Mouse (Mus musculus): ENCODE measurements around the gene Sh3rf1. TPM values are rescaled to one million over a fixed set of nuclear protein-coding genes. Genes with fewer than 3 reads are reported as not detected.

Sh3rf1 gene
- polyA plus RNA-seq, 1 experiment from 2014 or later, result 28.1 TPM

DNA sequence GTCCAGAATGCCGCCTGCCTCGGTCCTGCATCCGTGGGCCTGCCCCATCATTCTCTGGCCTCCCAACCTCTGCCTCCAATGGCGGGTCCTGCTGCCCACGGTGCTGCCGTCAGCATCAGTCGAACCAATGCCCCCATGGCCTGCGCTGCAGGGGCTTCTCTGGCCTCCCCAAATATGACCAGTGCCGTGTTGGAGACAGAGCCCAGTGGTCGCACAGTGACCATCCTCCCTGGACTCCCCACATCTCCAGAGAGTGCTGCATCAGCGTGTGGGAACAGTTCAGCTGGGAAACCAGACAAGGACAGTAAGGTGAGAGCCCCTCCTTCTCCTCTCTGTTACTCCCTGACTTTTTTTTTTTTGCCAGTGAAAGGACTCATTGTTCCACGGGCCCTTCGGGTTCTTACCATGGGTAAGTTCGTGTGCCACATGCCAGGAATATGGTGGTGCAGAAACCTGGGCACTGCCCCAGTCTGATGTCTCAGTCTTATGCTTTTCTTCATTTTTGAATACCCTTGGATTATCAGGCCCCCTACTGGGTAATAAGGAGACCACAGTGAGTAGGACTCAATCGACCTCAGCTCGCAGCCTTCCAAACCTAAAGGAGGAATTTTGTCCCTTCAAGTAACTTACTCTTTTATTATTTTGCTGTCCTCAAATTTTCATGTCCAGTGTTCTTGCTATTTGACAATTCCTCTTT, 150.5 kb downstream of the Sh3rf1 start:
- no peak overlapping the region for H3K4me3 ChIP-seq
- H3K9me3 ChIP-seq (replicated peaks), result no peaks in the 10 kb centered on the region
- H3K36me3 ChIP-seq, result peaks cover 29% of the 10 kb centered on the region
- H3K4me1 ChIP-seq, result peaks cover 18% of the 10 kb centered on the region
- no peak for ATAC-seq (ENCODE audit: low FRiP score)
- WGBS, result 85% methylated on average over 16 of the region's 16 CpGs
- no peaks in the 10 kb centered on the region for H3K27me3 ChIP-seq
- no peak overlapping the region for H3K4me2 ChIP-seq (replicated peaks)
- H3K9ac ChIP-seq, result no peak overlapping the region
- no peak overlapping the region for H3K27ac ChIP-seq

DNA sequence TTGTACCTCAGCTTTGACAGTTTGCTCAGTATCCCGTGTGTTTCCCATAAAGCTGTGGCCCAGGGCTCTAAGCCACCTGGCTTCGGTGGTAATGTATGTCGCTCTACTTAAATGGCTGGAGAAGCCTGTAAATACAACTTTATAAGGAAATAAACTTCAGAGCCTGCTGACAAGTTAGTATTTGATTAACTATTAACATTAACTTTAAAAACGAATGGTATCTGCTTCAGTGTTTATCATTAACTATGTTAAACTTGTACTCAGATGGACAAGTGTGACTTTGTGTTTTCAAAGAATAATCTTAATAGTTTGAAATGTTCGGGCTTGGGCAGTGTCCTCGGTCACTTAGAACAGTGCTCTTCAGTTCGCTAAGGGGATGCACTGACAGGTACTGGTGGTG, 151.5 kb downstream of the Sh3rf1 start:
- no peak for ATAC-seq (ENCODE audit: low FRiP score)
- H3K4me1 ChIP-seq, result peaks cover 20% of the 10 kb centered on the region
- no peak overlapping the region for H3K27ac ChIP-seq
- no peaks in the 10 kb centered on the region for H3K27me3 ChIP-seq
- no peaks in the 10 kb centered on the region for H3K9me3 ChIP-seq (replicated peaks)
- peaks cover 33% of the 10 kb centered on the region for H3K36me3 ChIP-seq
- WGBS, result 96% methylated on average over 7 of the region's 7 CpGs
- H3K4me2 ChIP-seq (replicated peaks), result no peak overlapping the region
- H3K9ac ChIP-seq, result no peak overlapping the region
- no peak overlapping the region for H3K4me3 ChIP-seq

DNA sequence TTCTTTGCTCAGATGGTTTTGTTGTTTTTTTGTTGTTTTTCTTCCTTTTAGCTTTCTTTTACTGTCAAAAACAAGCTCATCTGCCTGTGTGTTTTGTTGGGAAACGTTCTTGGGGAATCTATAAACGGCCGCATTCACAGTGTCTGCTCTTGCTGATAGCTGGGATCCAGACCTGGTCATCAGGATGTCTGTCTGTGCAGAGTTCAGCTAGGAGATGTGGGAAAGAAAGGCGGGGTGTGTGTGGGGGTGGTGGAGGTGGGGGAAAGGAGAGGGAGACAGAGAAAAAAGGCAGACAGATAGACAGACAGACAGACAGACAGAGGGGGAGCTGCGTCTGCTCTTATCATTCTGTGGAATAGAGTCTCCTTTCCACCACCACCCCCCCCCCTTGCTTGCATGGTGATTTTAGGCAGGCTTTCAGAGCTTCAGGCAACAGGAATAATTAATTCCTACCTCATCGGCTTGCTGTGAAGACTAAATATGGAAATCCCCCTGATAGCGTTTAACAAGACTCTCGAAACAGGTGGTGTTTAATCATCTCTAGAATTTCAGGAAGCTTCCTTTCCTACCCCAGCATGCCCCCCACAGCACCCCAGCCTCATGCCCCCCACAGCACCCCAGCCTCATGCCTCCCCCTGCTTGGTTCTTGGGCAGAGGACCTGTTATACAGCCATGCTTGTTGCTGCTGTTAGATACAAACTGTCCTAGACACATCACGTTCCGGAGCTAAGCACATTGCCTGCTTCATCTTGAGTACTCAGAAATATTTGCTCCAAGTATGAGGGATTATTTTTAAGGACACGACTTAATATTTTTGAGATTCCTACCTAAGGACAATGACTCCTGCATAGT, 155.4 kb downstream of the Sh3rf1 start:
- no peaks in the 10 kb centered on the region for H3K9me3 ChIP-seq (replicated peaks)
- no peaks in the 10 kb centered on the region for H3K27me3 ChIP-seq
- no peak overlapping the region for H3K4me3 ChIP-seq
- H3K36me3 ChIP-seq, result peaks cover 25% of the 10 kb centered on the region
- no peak overlapping the region for H3K9ac ChIP-seq
- peak overlapping the region; percentile 36; the same call in 1 of the 2 replicates for H3K27ac ChIP-seq
- peak; percentile 38 for ATAC-seq (ENCODE audit: low FRiP score)
- H3K4me2 ChIP-seq (replicated peaks), result no peak overlapping the region
- WGBS, result 69% methylated on average over 11 of the region's 11 CpGs
- peaks cover 20% of the 10 kb centered on the region for H3K4me1 ChIP-seq

DNA sequence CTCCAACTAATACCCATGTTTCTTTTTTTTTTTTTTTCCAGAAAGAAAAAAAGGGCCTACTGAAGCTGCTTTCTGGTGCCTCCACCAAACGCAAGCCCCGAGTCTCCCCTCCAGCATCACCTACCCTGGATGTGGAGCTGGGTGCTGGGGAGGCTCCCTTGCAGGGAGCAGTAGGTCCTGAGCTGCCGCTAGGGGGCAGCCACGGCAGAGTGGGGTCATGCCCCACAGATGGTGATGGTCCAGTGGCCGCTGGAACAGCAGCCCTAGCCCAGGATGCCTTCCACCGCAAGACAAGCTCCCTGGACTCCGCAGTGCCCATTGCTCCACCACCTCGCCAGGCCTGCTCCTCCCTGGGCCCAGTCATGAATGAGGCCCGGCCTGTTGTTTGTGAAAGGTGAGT, 160.9 kb downstream of the Sh3rf1 start:
- H3K4me3 ChIP-seq, result no peak overlapping the region
- no peaks in the 10 kb centered on the region for H3K9me3 ChIP-seq (replicated peaks)
- WGBS, result 76% methylated on average over 9 of the region's 9 CpGs
- no peak for ATAC-seq (ENCODE audit: low FRiP score)
- 0 out of 2 replicates have a peak overlapping the region, but pooled peaks have one; percentile 17 for H3K27ac ChIP-seq
- H3K4me2 ChIP-seq (replicated peaks), result no peak overlapping the region
- H3K9ac ChIP-seq, result no peak overlapping the region
- H3K4me1 ChIP-seq, result peaks cover 41% of the 10 kb centered on the region
- peaks cover 31% of the 10 kb centered on the region for H3K36me3 ChIP-seq
- no peaks in the 10 kb centered on the region for H3K27me3 ChIP-seq

DNA sequence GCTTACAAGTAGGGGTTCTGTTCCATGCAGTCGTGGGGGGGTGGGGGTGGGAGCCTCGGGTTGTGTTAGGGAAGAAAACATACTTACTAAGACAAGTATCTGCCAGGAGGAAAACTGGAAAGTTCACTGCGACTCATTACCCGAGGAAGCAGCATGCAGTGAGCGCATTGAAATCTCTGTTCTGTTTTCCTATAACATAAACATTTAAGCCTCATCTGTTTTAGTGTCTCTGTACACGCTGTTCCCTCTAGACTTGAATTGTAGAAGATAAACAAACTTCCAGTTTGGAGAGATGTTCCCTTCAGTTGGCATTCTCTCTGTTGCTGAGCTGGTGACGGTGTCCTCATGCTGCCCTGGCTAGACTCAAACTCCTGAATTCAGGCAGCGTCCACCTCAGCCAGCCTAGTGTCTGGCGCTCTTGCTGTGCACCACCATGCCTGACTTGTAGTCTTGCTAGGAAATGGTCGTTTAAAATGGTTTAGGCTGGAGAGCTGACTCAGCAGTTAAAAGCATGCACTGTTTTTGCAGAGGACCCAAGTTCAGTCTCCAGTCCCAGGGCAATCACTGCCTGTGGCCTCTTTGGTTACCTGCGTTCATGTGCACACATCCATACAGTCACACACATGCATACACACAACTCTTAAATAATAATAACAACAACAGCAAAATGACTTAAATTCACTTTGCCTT, 162.0 kb downstream of the Sh3rf1 start:
- Histone ChIP-seq H3K9ac (no peak overlapping the region), H3K4me3 (no peak overlapping the region), H3K27me3 (no peaks in the 10 kb centered on the region), H3K27ac (peak overlapping the region; percentile 93), H3K4me2 (replicated peaks) (no peak overlapping the region), H3K9me3 (replicated peaks) (no peaks in the 10 kb centered on the region), H3K36me3 (peaks cover 27% of the 10 kb centered on the region; the same call in 1 of the 2 replicates), H3K4me1 (peaks cover 46% of the 10 kb centered on the region)
- ATAC-seq (ENCODE audit: low FRiP score), result no peak
- 83% methylated on average over 11 of the region's 11 CpGs for WGBS

DNA sequence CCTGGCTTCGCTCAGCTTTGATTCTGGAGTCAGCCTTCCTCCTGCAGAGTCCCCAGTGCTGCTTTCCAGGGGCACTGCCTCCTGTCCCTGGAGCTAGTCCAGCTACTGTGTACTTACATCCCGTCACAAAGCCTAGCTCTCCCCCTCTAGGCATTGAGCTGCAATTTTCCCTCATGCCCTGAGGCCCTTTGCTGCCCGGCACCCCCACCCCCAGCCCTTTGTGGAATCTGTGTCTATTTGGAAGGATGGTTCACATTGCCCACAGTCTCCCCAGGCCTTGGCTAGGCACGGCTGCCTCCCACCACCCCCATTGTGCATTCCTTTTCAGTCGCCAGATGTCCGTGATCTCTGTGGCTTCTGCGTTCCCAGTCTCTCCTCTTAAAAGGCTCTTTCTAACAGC, 163.0 kb downstream of the Sh3rf1 start:
- H3K36me3 ChIP-seq, result peaks cover 23% of the 10 kb centered on the region; the same call in 1 of the 2 replicates

DNA sequence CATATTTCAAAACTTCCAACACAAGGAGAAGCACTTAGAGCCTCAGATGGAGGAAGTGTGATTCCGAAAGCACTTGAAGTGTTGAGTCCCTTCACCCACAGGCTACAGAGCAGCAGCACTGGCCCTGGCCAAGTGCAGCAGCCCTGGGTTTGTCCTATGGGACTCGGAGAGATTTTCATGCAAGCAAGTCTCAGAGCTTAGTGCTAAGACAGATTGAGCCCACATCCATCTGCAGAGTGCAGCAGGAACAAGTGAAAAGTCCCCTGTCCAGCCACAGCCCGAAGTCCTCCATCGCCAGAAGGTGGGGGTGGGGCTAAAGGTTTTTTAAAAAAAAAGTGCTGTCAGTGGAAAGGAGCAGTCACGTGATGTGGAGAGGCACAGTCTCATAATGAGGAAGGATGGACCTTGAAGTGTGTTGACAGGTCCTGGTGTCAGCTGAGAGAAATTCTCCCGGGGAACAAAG, 163.9 kb downstream of the Sh3rf1 start:
- Histone ChIP-seq H3K4me2 (replicated peaks) (peak overlapping the region; percentile 1; the same call in 1 of the 2 replicates), H3K9me3 (replicated peaks) (no peaks in the 10 kb centered on the region), H3K27ac (peak overlapping the region; percentile 93), H3K36me3 (peaks cover 16% of the 10 kb centered on the region; the same call in 1 of the 2 replicates), H3K9ac (no peak overlapping the region), H3K4me1 (peaks cover 48% of the 10 kb centered on the region), H3K27me3 (no peaks in the 10 kb centered on the region), H3K4me3 (no peak overlapping the region)
- peak; percentile 71 for ATAC-seq (ENCODE audit: low FRiP score)
- 23% methylated on average over 6 of the region's 6 CpGs for WGBS

More for the DNA sequence above, 163.0 kb downstream of the Sh3rf1 start:
- Histone ChIP-seq H3K27me3 (no peaks in the 10 kb centered on the region), H3K9ac (0 out of 2 replicates have a peak overlapping the region, but pooled peaks have one; percentile 40), H3K27ac (peak overlapping the region; percentile 93), H3K4me2 (replicated peaks) (peak overlapping the region; percentile 1; the same call in 1 of the 2 replicates), H3K4me1 (peaks cover 50% of the 10 kb centered on the region), H3K9me3 (replicated peaks) (no peaks in the 10 kb centered on the region), H3K4me3 (no peak overlapping the region)
- ATAC-seq (ENCODE audit: low FRiP score), result peak; percentile 86
- WGBS, result 10% methylated on average over 7 of the region's 7 CpGs

DNA sequence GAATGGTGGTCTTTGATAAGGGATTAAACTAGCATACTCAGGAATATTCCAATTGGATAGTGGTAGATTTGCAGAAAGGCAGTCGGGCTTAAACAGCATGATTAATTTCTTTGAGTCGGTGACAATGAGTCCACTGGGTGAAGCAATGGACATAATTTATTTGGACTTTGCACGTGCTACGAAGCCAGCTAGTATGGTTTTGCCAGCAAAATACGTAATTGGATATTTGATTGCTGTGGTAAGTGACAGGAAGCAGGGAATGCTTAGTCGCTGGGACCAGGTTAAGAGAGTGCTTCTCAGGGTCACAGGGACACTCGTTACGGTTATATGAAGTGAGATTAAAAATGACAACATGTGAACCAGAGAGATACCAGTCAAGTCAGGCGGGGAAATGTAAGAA, 164.7 kb downstream of the Sh3rf1 start:
- Histone ChIP-seq H3K4me2 (replicated peaks) (no peak overlapping the region), H3K4me1 (peaks cover 48% of the 10 kb centered on the region), H3K36me3 (peaks cover 14% of the 10 kb centered on the region; the same call in 1 of the 2 replicates), H3K9ac (no peak overlapping the region), H3K27me3 (no peaks in the 10 kb centered on the region), H3K4me3 (no peak overlapping the region), H3K9me3 (replicated peaks) (no peaks in the 10 kb centered on the region), H3K27ac (peak overlapping the region; percentile 93)
- WGBS, result 58% methylated on average over 9 of the region's 9 CpGs
- ATAC-seq (ENCODE audit: low FRiP score), result no peak

DNA sequence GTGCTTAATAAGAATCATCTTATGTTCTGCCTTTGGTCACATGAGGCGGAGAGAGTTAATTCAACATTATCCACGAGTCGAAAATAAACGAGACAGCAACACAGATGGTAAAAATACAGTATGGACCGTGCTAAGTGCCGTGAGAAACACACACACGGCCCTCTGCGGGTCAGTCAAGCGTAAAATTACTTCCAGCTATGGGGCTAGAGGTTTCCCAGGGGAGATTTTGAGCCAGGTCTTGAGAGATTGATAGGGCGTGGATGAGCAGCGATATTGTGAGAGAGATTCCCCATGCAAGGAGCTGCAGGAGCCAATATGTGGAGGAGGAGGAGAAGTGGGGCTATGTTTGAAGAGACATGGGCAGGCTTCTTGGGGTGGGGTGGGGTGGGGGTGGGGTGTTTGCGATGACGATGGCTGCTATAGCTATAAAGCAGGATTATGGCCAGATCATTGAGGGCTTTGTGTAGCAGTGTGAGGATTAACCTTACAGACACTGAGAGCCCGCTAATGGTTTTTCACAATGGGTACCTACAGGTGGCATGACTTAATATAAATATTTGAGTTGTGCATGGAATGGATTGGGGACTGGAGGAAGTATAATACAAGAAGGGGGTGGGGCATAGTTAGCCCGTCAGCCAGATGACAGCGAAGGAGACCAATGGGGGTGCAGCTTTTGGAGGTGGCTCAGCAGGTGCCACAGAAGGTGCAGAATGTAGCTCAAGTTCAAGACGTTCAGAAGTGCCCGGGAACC, 166.8 kb downstream of the Sh3rf1 start:
- 49% methylated on average over 18 of the region's 18 CpGs for WGBS
- peaks cover 14% of the 10 kb centered on the region for H3K36me3 ChIP-seq
- ATAC-seq (ENCODE audit: low FRiP score), result peak; percentile 7; the same call in 1 of the 2 replicates
- H3K27ac ChIP-seq, result peak overlapping the region; percentile 46
- H3K9me3 ChIP-seq (replicated peaks), result no peaks in the 10 kb centered on the region
- H3K9ac ChIP-seq, result no peak overlapping the region
- peaks cover 43% of the 10 kb centered on the region for H3K4me1 ChIP-seq
- no peak overlapping the region for H3K4me2 ChIP-seq (replicated peaks)
- H3K4me3 ChIP-seq, result no peak overlapping the region
- no peaks in the 10 kb centered on the region for H3K27me3 ChIP-seq

DNA sequence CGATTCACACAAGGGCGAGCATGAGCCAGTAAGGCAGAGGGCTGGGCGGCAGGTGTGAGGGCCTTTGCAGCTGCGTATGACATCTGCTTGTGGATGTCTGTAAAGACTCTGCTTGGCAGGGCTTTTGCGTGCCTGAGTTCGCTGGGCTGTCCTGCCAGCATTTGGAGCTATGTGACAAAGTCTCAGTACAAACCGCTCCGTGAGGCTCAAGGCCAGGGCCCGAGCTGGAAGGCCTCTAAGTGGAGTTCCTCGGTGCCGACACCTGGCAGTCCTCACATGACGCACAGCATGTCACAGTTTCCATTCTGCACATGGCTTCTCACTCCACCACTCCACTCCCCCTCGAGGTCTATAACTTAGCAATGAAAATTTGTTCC, 167.4 kb downstream of the Sh3rf1 start:
- WGBS, result 76% methylated on average over 13 of the region's 13 CpGs
- Histone ChIP-seq H3K4me3 (no peak overlapping the region), H3K4me1 (peaks cover 37% of the 10 kb centered on the region), H3K9ac (no peak overlapping the region), H3K27ac (peak overlapping the region; percentile 46; the same call in 1 of the 2 replicates), H3K9me3 (replicated peaks) (no peaks in the 10 kb centered on the region), H3K27me3 (no peaks in the 10 kb centered on the region), H3K4me2 (replicated peaks) (no peak overlapping the region), H3K36me3 (peaks cover 14% of the 10 kb centered on the region)
- no peak for ATAC-seq (ENCODE audit: low FRiP score)

DNA sequence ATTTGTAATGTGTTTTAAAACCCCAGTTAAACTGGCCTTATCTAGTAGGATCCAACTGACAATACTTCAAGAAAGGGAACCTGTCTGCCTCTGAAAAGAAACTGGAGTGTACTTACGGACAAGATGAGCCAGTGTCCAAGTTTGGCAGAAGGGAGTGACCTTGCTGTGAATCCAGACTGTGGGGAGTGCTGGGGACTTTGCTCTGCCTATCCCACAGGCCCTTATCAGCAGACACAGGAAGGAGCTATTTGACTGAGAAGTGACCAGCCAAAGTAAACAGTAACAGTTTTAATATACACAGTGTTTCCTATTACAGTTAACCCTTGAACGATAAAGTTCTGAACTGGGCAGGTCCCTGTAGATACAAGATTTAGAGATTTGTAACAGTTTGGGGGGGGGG, 173.5 kb downstream of the Sh3rf1 start:
- Histone ChIP-seq H3K9me3 (replicated peaks) (no peaks in the 10 kb centered on the region), H3K4me2 (replicated peaks) (no peak overlapping the region), H3K36me3 (peaks cover 15% of the 10 kb centered on the region), H3K4me3 (no peak overlapping the region), H3K4me1 (no peaks in the 10 kb centered on the region), H3K27ac (no peak overlapping the region), H3K27me3 (no peaks in the 10 kb centered on the region), H3K9ac (no peak overlapping the region)
- 80% methylated on average over 2 of the region's 2 CpGs for WGBS
- ATAC-seq (ENCODE audit: low FRiP score), result no peak

Measured in hindbrain, embryonic 12.5 days (tissue).